Mouse (Mus musculus) lung, postnatal 0 days (tissue): ENCODE measurements at regions not wholly inside any gene's neighbourhood (a gene's known extent, or its start where the extent isn't known, plus 50 kb on each side); places are given as distances from the start of the nearest gene placed in this dataset.
A peak's percentile ranks its signal among the peaks of the same experiment; 100 is the strongest.

Source experiments
- ATAC-seq: fragments of 200-750 bp; cut with Nextera tagmentation; 2 replicates; pipeline ENCODE4 v1.8.0; 2017; ENCODE audit warnings: moderate library complexity
- DNase-seq: peaks from one replicate; pipeline ENCODE4 v3.0.0-alpha.2; 2016; ENCODE audit warnings: low spot score
- H3K27ac ChIP-seq: fragments of 300-500 bp; sonication (generic); 2 replicates; pipeline ENCODE4 v1.5.1; 2014; ENCODE audit warnings: antibody characterized with exemption, mild to moderate bottlenecking, low read length, mixed read lengths
- H3K27me3 ChIP-seq: fragments of 300-500 bp; sonication (generic); replicated peaks from 2 replicates; pipeline ENCODE4 v1.6.1; 2014; ENCODE audit warnings: low read length, mixed read lengths; ENCODE audit not compliant: insufficient read depth
- H3K36me3 ChIP-seq: fragments of 300-500 bp; sonication (generic); 2 replicates; pipeline ENCODE4 v1.6.1; 2014; ENCODE audit warnings: low read length, mixed read lengths; ENCODE audit not compliant: insufficient read depth
- H3K4me1 ChIP-seq: fragments of 300-500 bp; sonication (generic); 2 replicates; pipeline ENCODE4 v1.6.1; 2014; ENCODE audit warnings: antibody characterized with exemption, low read depth, low read length, mixed read lengths; ENCODE audit not compliant: insufficient read depth
- H3K4me2 ChIP-seq: fragments of 300-500 bp; sonication (generic); replicated peaks from 2 replicates; pipeline ENCODE4 v1.6.1; 2014; ENCODE audit warnings: low read depth, mild to moderate bottlenecking, low read length, moderate library complexity, mixed read lengths
- H3K4me3 ChIP-seq: fragments of 300-500 bp; sonication (generic); 2 replicates; pipeline ENCODE4 v1.5.1; 2014; ENCODE audit warnings: low read depth, low read length
- H3K9ac ChIP-seq: fragments of 300-500 bp; sonication (generic); replicated peaks from 2 replicates; pipeline ENCODE4 v1.6.1; 2014; ENCODE audit warnings: low read depth, mild to moderate bottlenecking
- H3K9me3 ChIP-seq: fragments of 300-500 bp; sonication (generic); 2 replicates; pipeline ENCODE4 v1.6.1; 2016; ENCODE audit warnings: low read length, mixed read lengths
- CTCF ChIP-seq: IDR thresholded peaks from 2 replicates; pipeline ENCODE4 v1.5.1; 2016; ENCODE audit warnings: antibody characterized with exemption, mild to moderate bottlenecking
- EP300 ChIP-seq: IDR thresholded peaks from 2 replicates; pipeline ENCODE4 v1.6.1; 2016; ENCODE audit warnings: antibody characterized with exemption, mild to moderate bottlenecking, control low read depth
- WGBS: fragments of 180-500 bp; shearing (Covaris S2); extraction: QIAGEN DNeasy Blood & Tissue Kit; methylation state at CpG from one replicate; pipeline ENCODE4 v1.1.7; 2014; 5-methylcytosine and 5-hydroxymethylcytosine counted together

DNA sequence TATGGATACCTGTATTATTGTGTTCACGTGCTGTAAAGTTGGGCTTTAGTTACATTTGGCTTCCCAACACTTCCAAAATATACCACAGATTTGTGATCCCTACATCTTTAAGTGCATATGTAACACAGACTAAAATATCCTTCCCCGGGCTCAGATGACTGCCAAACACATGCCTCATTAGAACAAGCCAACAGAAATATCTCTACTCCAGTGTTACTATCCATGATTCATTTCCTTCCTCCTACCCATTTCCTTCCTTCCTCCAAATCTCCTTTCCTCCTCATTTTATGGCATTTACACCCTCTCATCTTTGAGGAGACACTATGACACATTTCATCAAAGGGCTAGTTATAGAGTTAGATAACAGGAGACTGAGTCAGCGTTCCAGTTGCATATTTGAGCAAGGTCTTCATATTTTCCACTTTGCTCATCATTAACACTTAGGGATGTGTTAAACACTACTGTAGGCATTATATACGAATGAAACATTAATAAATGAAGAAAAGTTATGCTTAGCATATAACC is 1144.4 kb upstream of the Cited2 start:
- no peaks in the 10 kb centered on the region for H3K27me3 ChIP-seq
- H3K9ac ChIP-seq = no peak overlapping the region
- no peaks in the 10 kb centered on the region for H3K4me1 ChIP-seq
- no peak for TF ChIP-seq CTCF
- no peak for TF ChIP-seq EP300
- no peak overlapping the region for H3K4me2 ChIP-seq
- H3K27ac ChIP-seq = no peak overlapping the region
- WGBS = 68% methylated on average over 4 of the region's 4 CpGs
- no peak for DNase-seq
- no peak overlapping the region for H3K4me3 ChIP-seq
- no peaks in the 10 kb centered on the region for H3K9me3 ChIP-seq
- H3K36me3 ChIP-seq = no peaks in the 10 kb centered on the region
- no peak for ATAC-seq

- no peak overlapping the region for H3K9ac ChIP-seq
- no peak for ATAC-seq
- no peak overlapping the region for H3K4me2 ChIP-seq
- no peak overlapping the region for H3K27ac ChIP-seq
- no peaks in the 10 kb centered on the region for H3K9me3 ChIP-seq
- no peaks in the 10 kb centered on the region for H3K27me3 ChIP-seq
- DNase-seq = no peak
- no peaks in the 10 kb centered on the region for H3K4me1 ChIP-seq
- no peak overlapping the region for H3K4me3 ChIP-seq
- WGBS = 83% methylated on average over 3 of the region's 3 CpGs
- TF ChIP-seq CTCF (no peak), EP300 (no peak)
- H3K36me3 ChIP-seq = no peaks in the 10 kb centered on the region
These were observed 1142.8 kb upstream of the Cited2 start for GRCm38 (mm10) chr10:16580200-16580599.

DNA sequence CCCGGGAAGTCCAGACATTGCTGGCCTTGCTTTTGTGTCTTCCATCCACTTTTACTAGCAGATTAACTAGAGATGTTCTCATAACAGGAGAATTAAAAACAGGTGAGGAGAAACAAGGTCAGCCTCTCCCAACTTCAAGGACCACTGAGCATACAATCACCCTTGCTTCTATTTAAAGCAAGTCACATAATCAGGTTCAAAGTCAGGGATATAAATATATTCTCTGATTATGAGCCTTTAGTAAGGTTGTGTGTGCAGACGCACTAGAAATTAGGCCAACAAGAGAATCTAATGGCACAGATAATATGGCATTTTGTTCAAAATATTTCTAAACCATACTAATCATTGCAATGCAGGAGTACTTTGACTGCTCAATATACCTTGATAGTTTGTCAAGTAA is 1134.2 kb upstream of the Cited2 start:
- no peak overlapping the region for H3K4me2 ChIP-seq
- H3K4me1 ChIP-seq = no peaks in the 10 kb centered on the region
- no peak overlapping the region for H3K27ac ChIP-seq
- TF ChIP-seq CTCF (no peak), EP300 (no peak)
- H3K27me3 ChIP-seq = no peaks in the 10 kb centered on the region
- WGBS = 84% methylated on average over 2 of the region's 2 CpGs
- DNase-seq (no peak), ATAC-seq (no peak)
- H3K9ac ChIP-seq = no peak overlapping the region
- H3K9me3 ChIP-seq = no peaks in the 10 kb centered on the region
- H3K36me3 ChIP-seq = no peaks in the 10 kb centered on the region
- no peak overlapping the region for H3K4me3 ChIP-seq

DNA sequence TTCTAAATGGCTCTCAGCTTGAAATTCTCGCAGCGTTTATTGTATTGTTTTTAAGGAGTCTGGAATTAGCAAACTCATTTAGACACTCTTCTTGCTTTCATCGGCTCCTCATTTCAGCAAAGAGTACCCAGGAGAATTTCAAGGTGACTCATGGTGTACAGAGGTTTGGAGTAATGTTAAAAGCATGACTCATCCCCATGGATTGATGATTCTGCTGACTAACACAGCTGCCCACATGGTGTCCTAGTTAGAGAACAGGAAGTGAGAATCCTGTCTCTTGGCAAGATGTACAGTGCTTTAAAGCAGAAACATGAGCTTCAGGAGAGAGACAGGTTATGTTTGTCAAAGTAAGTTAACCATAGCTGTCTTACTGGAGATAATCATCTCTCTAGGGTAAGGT is 1133.6 kb upstream of the Cited2 start:
- Histone ChIP-seq H3K36me3 (no peaks in the 10 kb centered on the region), H3K27me3 (no peaks in the 10 kb centered on the region), H3K4me3 (no peak overlapping the region), H3K27ac (no peak overlapping the region), H3K9me3 (no peaks in the 10 kb centered on the region), H3K9ac (no peak overlapping the region), H3K4me2 (no peak overlapping the region), H3K4me1 (no peaks in the 10 kb centered on the region)
- no peak for TF ChIP-seq EP300
- TF ChIP-seq CTCF = no peak
- WGBS = 70% methylated on average over 3 of the region's 3 CpGs
- DNase-seq (peak; percentile 22), ATAC-seq (no peak)

GRCm38 (mm10) chr10:16592870-16593269 is 1130.1 kb upstream of the Cited2 start:
- no peaks in the 10 kb centered on the region for H3K4me1 ChIP-seq
- H3K4me3 ChIP-seq = no peak overlapping the region
- WGBS = 83% methylated on average over 4 of the region's 4 CpGs
- no peaks in the 10 kb centered on the region for H3K9me3 ChIP-seq
- DNase-seq = no peak
- no peaks in the 10 kb centered on the region for H3K36me3 ChIP-seq
- ATAC-seq = no peak
- H3K27me3 ChIP-seq = no peaks in the 10 kb centered on the region
- H3K4me2 ChIP-seq = no peak overlapping the region
- H3K27ac ChIP-seq = no peak overlapping the region
- no peak overlapping the region for H3K9ac ChIP-seq
- TF ChIP-seq EP300 (no peak), CTCF (no peak)

DNA sequence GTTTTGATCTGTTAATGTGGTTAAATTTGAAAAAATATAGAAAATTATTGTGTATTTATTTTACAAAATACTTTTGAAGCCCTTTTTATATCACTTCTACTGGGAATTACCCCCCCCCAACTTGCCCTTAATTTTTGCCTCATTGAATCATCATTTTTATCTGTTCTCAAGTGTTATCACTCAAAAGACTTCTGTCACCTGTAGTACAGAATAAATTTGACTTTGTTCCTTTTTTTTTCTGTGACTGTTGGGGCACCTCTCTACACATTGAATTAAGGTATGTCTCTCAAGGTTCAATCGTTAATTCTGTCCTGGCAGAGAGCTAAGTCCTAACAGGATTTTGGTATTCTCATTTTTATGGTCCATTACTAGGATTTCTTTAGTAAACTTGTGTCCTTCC is 1123.0 kb upstream of the Cited2 start:
- Histone ChIP-seq H3K4me3 (no peak overlapping the region), H3K9me3 (no peaks in the 10 kb centered on the region), H3K4me1 (no peaks in the 10 kb centered on the region), H3K27ac (no peak overlapping the region), H3K27me3 (no peaks in the 10 kb centered on the region), H3K9ac (no peak overlapping the region), H3K36me3 (no peaks in the 10 kb centered on the region), H3K4me2 (no peak overlapping the region)
- 78% methylated on average over 1 of the region's 1 CpGs for WGBS
- DNase-seq (no peak), ATAC-seq (no peak)
- TF ChIP-seq CTCF = no peak
- TF ChIP-seq EP300 = no peak

GRCm38 (mm10) chr10:16600551-16601224 is 1122.3 kb upstream of the Cited2 start:
- H3K4me1 ChIP-seq = no peaks in the 10 kb centered on the region
- no peak overlapping the region for H3K4me2 ChIP-seq
- no peaks in the 10 kb centered on the region for H3K9me3 ChIP-seq
- H3K27me3 ChIP-seq = no peaks in the 10 kb centered on the region
- no peak overlapping the region for H3K27ac ChIP-seq
- ATAC-seq (no peak), DNase-seq (no peak)
- H3K9ac ChIP-seq = no peak overlapping the region
- no peaks in the 10 kb centered on the region for H3K36me3 ChIP-seq
- TF ChIP-seq CTCF = no peak
- TF ChIP-seq EP300 = no peak
- no peak overlapping the region for H3K4me3 ChIP-seq
- 68% methylated on average over 10 of the region's 10 CpGs for WGBS
